Mouse (Mus musculus): ENCODE results near the gene Camk2n1.
A peak's percentile ranks its signal among the peaks of the same experiment; 100 is the strongest.

The Camk2n1 gene

GRCm38 (mm10) chr4:138447387-138447786, 6.7 kb upstream of the Camk2n1 start:
- DNase-seq (ENCODE audit: extremely low spot score, low read depth, low spot score) = peak; percentile 82

- no peak for DNase-seq (ENCODE audit: extremely low spot score, low read depth, low spot score)
Measured at GRCm38 (mm10) chr4:138447827-138448602, 6.1 kb upstream of the Camk2n1 start.

GRCm38 (mm10) chr4:138448872-138449615, 5.1 kb upstream of the Camk2n1 start:
- no peak for DNase-seq (ENCODE audit: extremely low spot score, low read depth, low spot score)

GRCm38 (mm10) chr4:138449636-138450314, 4.3 kb upstream of the Camk2n1 start:
- DNase-seq (ENCODE audit: extremely low spot score, low read depth, low spot score) = no peak

GRCm38 (mm10) chr4:138452306-138453096, 1.6 kb upstream of the Camk2n1 start:
- DNase-seq (ENCODE audit: extremely low spot score, low read depth, low spot score) = no peak

- no peak for DNase-seq (ENCODE audit: extremely low spot score, low read depth, low spot score)
Measured at GRCm38 (mm10) chr4:138453097-138453752, 889 bp upstream of the Camk2n1 start.

- DNase-seq (ENCODE audit: extremely low spot score, low read depth, low spot score) = no peak
Measured at GRCm38 (mm10) chr4:138454571-138455140, 542 bp downstream of the Camk2n1 start.

- DNase-seq (ENCODE audit: extremely low spot score, low read depth, low spot score) = no peak
Measured at GRCm38 (mm10) chr4:138455141-138455955, 1.2 kb downstream of the Camk2n1 start.

GRCm38 (mm10) chr4:138455956-138456341, 1.8 kb downstream of the Camk2n1 start:
- no peak for DNase-seq (ENCODE audit: extremely low spot score, low read depth, low spot score)

- no peak for DNase-seq (ENCODE audit: extremely low spot score, low read depth, low spot score)
Measured at GRCm38 (mm10) chr4:138456536-138456935, 2.4 kb downstream of the Camk2n1 start.

GRCm38 (mm10) chr4:138457091-138457490, 3.0 kb downstream of the Camk2n1 start:
- DNase-seq (ENCODE audit: extremely low spot score, low read depth, low spot score) = no peak

- no peak for DNase-seq (ENCODE audit: extremely low spot score, low read depth, low spot score)
Measured at GRCm38 (mm10) chr4:138458171-138458570, 4.1 kb downstream of the Camk2n1 start.

GRCm38 (mm10) chr4:138458735-138459440, 4.8 kb downstream of the Camk2n1 start:
- no peak for DNase-seq (ENCODE audit: extremely low spot score, low read depth, low spot score)

GRCm38 (mm10) chr4:138459775-138460174, 5.7 kb downstream of the Camk2n1 start:
- DNase-seq (ENCODE audit: extremely low spot score, low read depth, low spot score) = no peak

GRCm38 (mm10) chr4:138460910-138461309, 6.8 kb downstream of the Camk2n1 start:
- DNase-seq (ENCODE audit: extremely low spot score, low read depth, low spot score) = no peak

GRCm38 (mm10) chr4:138461471-138461870, 7.4 kb downstream of the Camk2n1 start:
- DNase-seq (ENCODE audit: extremely low spot score, low read depth, low spot score) = no peak

- no peak for DNase-seq (ENCODE audit: extremely low spot score, low read depth, low spot score)
Measured at GRCm38 (mm10) chr4:138462971-138463831, 9.1 kb downstream of the Camk2n1 start.

All from hindlimb bud, embryonic 11.5 days (tissue).